Mouse (Mus musculus): Measurements from ENCODE around the gene Enc1. TPM values are rescaled to one million over a fixed set of nuclear protein-coding genes. Genes with fewer than 3 reads are reported as not detected.

Enc1 gene
- polyA plus RNA-seq, 1 experiment from 2014 or later: 1.7 TPM

- 76% methylated on average over 11 of the region's 11 CpGs for WGBS (ENCODE audit: insufficient replicate concordance)
- TF ChIP-seq EP300 (IDR thresholded peaks at IDR 0.05; ENCODE audit: low read depth): no peak
- no peak for TF ChIP-seq CTCF (IDR thresholded peaks at IDR 0.05; ENCODE audit: low read depth)
- no peak for DNase-seq
- ATAC-seq: no peak
- H3K4me2 ChIP-seq (ENCODE audit: low read depth, low read length): no peak overlapping the region
- H3K4me1 ChIP-seq (ENCODE audit: insufficient read depth): peaks cover 21% of the 10 kb centered on the region
- H3K36me3 ChIP-seq (replicated peaks; ENCODE audit: insufficient read depth, low read length): peaks cover 22% of the 10 kb centered on the region; the same call in 1 of the 2 replicates
- no peaks in the 10 kb centered on the region for H3K27me3 ChIP-seq (ENCODE audit: insufficient read depth, low read length)
- no peak overlapping the region for H3K9ac ChIP-seq (replicated peaks)
- H3K4me3 ChIP-seq (ENCODE audit: low read depth, low read length): no peak overlapping the region
- H3K27ac ChIP-seq (ENCODE audit: low read depth): no peak overlapping the region
- no peaks in the 10 kb centered on the region for H3K9me3 ChIP-seq (ENCODE audit: low read length)
Observed at GRCm38 (mm10) chr13:97244712-97245105, 3.8 kb downstream of the Enc1 start.

- Histone ChIP-seq H3K4me1 (ENCODE audit: insufficient read depth) (peaks cover 22% of the 10 kb centered on the region), H3K4me3 (ENCODE audit: low read depth, low read length) (no peak overlapping the region), H3K9ac (replicated peaks) (no peak overlapping the region), H3K36me3 (replicated peaks; ENCODE audit: insufficient read depth, low read length) (peaks cover 22% of the 10 kb centered on the region; the same call in 1 of the 2 replicates), H3K4me2 (ENCODE audit: low read depth, low read length) (no peak overlapping the region), H3K27ac (ENCODE audit: low read depth) (no peak overlapping the region), H3K9me3 (ENCODE audit: low read length) (no peaks in the 10 kb centered on the region), H3K27me3 (ENCODE audit: insufficient read depth, low read length) (no peaks in the 10 kb centered on the region)
- 81% methylated on average over 12 of the region's 12 CpGs for WGBS (ENCODE audit: insufficient replicate concordance)
- ATAC-seq: no peak
- DNase-seq: peak; percentile 8
- TF ChIP-seq EP300 (IDR thresholded peaks at IDR 0.05; ENCODE audit: low read depth) (no peak), CTCF (IDR thresholded peaks at IDR 0.05; ENCODE audit: low read depth) (no peak)
Observed at GRCm38 (mm10) chr13:97245157-97245556, 4.3 kb downstream of the Enc1 start.

GRCm38 (mm10) chr13:97246217-97246616 lies 5.3 kb downstream of the Enc1 start:
- no peak for ATAC-seq
- WGBS (ENCODE audit: insufficient replicate concordance): 90% methylated on average over 16 of the region's 16 CpGs

GRCm38 (mm10) chr13:97247754-97248153 lies 6.8 kb downstream of the Enc1 start:
- H3K27ac ChIP-seq (ENCODE audit: low read depth): no peak overlapping the region
- H3K27me3 ChIP-seq (ENCODE audit: insufficient read depth, low read length): no peaks in the 10 kb centered on the region
- no peak overlapping the region for H3K9ac ChIP-seq (replicated peaks)
- 65% methylated on average over 4 of the region's 4 CpGs for WGBS (ENCODE audit: insufficient replicate concordance)
- no peak for TF ChIP-seq CTCF (IDR thresholded peaks at IDR 0.05; ENCODE audit: low read depth)
- TF ChIP-seq EP300 (IDR thresholded peaks at IDR 0.05; ENCODE audit: low read depth): no peak
- H3K4me3 ChIP-seq (ENCODE audit: low read depth, low read length): no peak overlapping the region
- no peak for ATAC-seq
- H3K4me2 ChIP-seq (ENCODE audit: low read depth, low read length): no peak overlapping the region
- peaks cover 21% of the 10 kb centered on the region for H3K4me1 ChIP-seq (ENCODE audit: insufficient read depth)
- DNase-seq: no peak
- H3K36me3 ChIP-seq (replicated peaks; ENCODE audit: insufficient read depth, low read length): peaks cover 30% of the 10 kb centered on the region
- no peaks in the 10 kb centered on the region for H3K9me3 ChIP-seq (ENCODE audit: low read length)

More at GRCm38 (mm10) chr13:97246217-97246616, 5.3 kb downstream of the Enc1 start:
- H3K27me3 ChIP-seq (ENCODE audit: insufficient read depth, low read length): no peaks in the 10 kb centered on the region
- no peak overlapping the region for H3K27ac ChIP-seq (ENCODE audit: low read depth)
- H3K4me3 ChIP-seq (ENCODE audit: low read depth, low read length): no peak overlapping the region
- peaks cover 30% of the 10 kb centered on the region for H3K36me3 ChIP-seq (replicated peaks; ENCODE audit: insufficient read depth, low read length)
- no peaks in the 10 kb centered on the region for H3K9me3 ChIP-seq (ENCODE audit: low read length)
- no peak overlapping the region for H3K9ac ChIP-seq (replicated peaks)
- TF ChIP-seq CTCF (IDR thresholded peaks at IDR 0.05; ENCODE audit: low read depth) (no peak), EP300 (IDR thresholded peaks at IDR 0.05; ENCODE audit: low read depth) (no peak)
- peaks cover 19% of the 10 kb centered on the region; the same call in 1 of the 2 replicates for H3K4me1 ChIP-seq (ENCODE audit: insufficient read depth)
- H3K4me2 ChIP-seq (ENCODE audit: low read depth, low read length): no peak overlapping the region
- no peak for DNase-seq

GRCm38 (mm10) chr13:97249051-97249461 lies 8.2 kb downstream of the Enc1 start:
- H3K27ac ChIP-seq (ENCODE audit: low read depth): no peak overlapping the region
- no peaks in the 10 kb centered on the region for H3K27me3 ChIP-seq (ENCODE audit: insufficient read depth, low read length)

GRCm38 (mm10) chr13:97249507-97250078 lies 8.7 kb downstream of the Enc1 start:
- Histone ChIP-seq H3K27me3 (ENCODE audit: insufficient read depth, low read length) (no peaks in the 10 kb centered on the region), H3K9ac (replicated peaks) (no peak overlapping the region), H3K36me3 (replicated peaks; ENCODE audit: insufficient read depth, low read length) (peaks cover 30% of the 10 kb centered on the region), H3K27ac (ENCODE audit: low read depth) (no peak overlapping the region), H3K9me3 (ENCODE audit: low read length) (no peaks in the 10 kb centered on the region), H3K4me3 (ENCODE audit: low read depth, low read length) (no peak overlapping the region), H3K4me1 (ENCODE audit: insufficient read depth) (peaks cover 12% of the 10 kb centered on the region), H3K4me2 (ENCODE audit: low read depth, low read length) (no peak overlapping the region)
- TF ChIP-seq CTCF (IDR thresholded peaks at IDR 0.05; ENCODE audit: low read depth) (no peak), EP300 (IDR thresholded peaks at IDR 0.05; ENCODE audit: low read depth) (no peak)
- 80% methylated on average over 5 of the region's 5 CpGs for WGBS (ENCODE audit: insufficient replicate concordance)
- DNase-seq (no peak), ATAC-seq (no peak)

More at GRCm38 (mm10) chr13:97249051-97249461, 8.2 kb downstream of the Enc1 start:
- 56% methylated on average over 5 of the region's 5 CpGs for WGBS (ENCODE audit: insufficient replicate concordance)
- H3K9me3 ChIP-seq (ENCODE audit: low read length): no peaks in the 10 kb centered on the region
- no peak for ATAC-seq
- H3K36me3 ChIP-seq (replicated peaks; ENCODE audit: insufficient read depth, low read length): peaks cover 30% of the 10 kb centered on the region
- H3K4me1 ChIP-seq (ENCODE audit: insufficient read depth): peaks cover 14% of the 10 kb centered on the region
- DNase-seq: no peak
- H3K9ac ChIP-seq (replicated peaks): no peak overlapping the region
- no peak overlapping the region for H3K4me2 ChIP-seq (ENCODE audit: low read depth, low read length)
- no peak overlapping the region for H3K4me3 ChIP-seq (ENCODE audit: low read depth, low read length)
- TF ChIP-seq CTCF (IDR thresholded peaks at IDR 0.05; ENCODE audit: low read depth): no peak
- TF ChIP-seq EP300 (IDR thresholded peaks at IDR 0.05; ENCODE audit: low read depth): no peak

Data from liver, postnatal 0 days (tissue).